Mouse (Mus musculus) olfactory bulb, adult 2 months (tissue): ENCODE measurements around the gene Ap2m1. TPM values are rescaled to one million over a fixed set of nuclear protein-coding genes. Genes with fewer than 3 reads are reported as not detected.
A peak's percentile ranks its signal among the peaks of the same experiment; 100 is the strongest.
"Not testable (repeated sequence)": the region's sequence is repeated elsewhere in the genome, so short reads cannot be mapped to it uniquely, and the experiment has no call there.

ENCODE experiments used
- H3K27ac ChIP-seq: fragments of 200-500 bp; 2 replicates; pipeline ENCODE4 v1.5.1; 2012; ENCODE audit warnings: low read depth, low read length; ENCODE audit not compliant: insufficient read depth
- H3K4me1 ChIP-seq: fragments of 200-500 bp; 2 replicates; pipeline ENCODE4 v1.6.1; 2012; ENCODE audit warnings: low read length; ENCODE audit not compliant: control insufficient read depth, insufficient read depth
- H3K4me3 ChIP-seq: fragments of 200-500 bp; 2 replicates; pipeline ENCODE4 v1.5.1; 2012; ENCODE audit warnings: mild to moderate bottlenecking, low read depth, low read length, moderate library complexity; ENCODE audit not compliant: insufficient read depth
- CTCF ChIP-seq: fragments of 200-500 bp; IDR thresholded peaks from 2 replicates; pipeline ENCODE4 v1.5.1; 2012; ENCODE audit warnings: low read depth, mild to moderate bottlenecking, low read length, moderate library complexity; ENCODE audit not compliant: insufficient read depth
- POLR2A ChIP-seq: fragments of 200-500 bp; IDR thresholded peaks from 2 replicates; pipeline ENCODE4 v1.6.1; 2012; ENCODE audit warnings: mild to moderate bottlenecking, low read depth, low read length, moderate library complexity; ENCODE audit not compliant: insufficient read depth
- WGBS: fragments of 180-500 bp; shearing (Covaris S2); methylation state at CpG from one replicate; pipeline ENCODE4 v1.1.7; 2018; 5-methylcytosine and 5-hydroxymethylcytosine counted together
- polyA plus RNA-seq: library from polyadenylated mRNA; stranded (reverse); fragments of >200 nt; gene quantifications from 2 replicates; pipeline ENCODE4 v1.2.4, GENCODE M21; 2012; ENCODE audit warnings: low replicate concordance; ENCODE audit not compliant: missing spikeins, insufficient read depth, insufficient read length

The Ap2m1 gene
- 512 and 992 TPM in 2 replicates for polyA plus RNA-seq

- TF ChIP-seq CTCF (no peak), POLR2A (peak; percentile 78)
These were observed at the start of gene Ap2m1 for GRCm38 (mm10) chr16:20535296-20536080. Gene Ap2m1, plus strand, starts transcription at chr16:20535478.

DNA sequence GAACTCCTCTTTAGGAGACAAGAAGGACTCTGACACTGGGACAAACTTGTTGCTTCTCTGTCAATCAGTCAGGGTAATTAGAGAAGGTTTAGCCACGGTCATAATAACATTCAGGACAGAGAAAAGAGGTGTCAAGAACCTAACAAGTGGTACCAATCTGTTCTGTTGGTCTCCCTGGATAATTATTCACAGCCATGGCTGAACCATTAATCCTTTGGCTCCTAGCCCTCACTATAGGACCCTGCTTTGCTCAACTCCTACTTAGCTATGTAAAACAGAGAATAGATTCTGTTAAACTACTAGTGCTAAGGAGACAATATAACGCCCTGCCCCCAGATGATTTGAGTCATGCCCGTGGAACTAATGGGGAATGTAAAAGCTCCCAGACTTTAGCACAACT, 49.2 kb upstream of the Ap2m1 start:
- TF ChIP-seq POLR2A, result no peak
- TF ChIP-seq CTCF, result no peak
- no peak overlapping the region for H3K4me3 ChIP-seq

More at GRCm38 (mm10) chr16:20535296-20536080, at the start of gene Ap2m1:
- H3K4me1 ChIP-seq, result peaks cover 14% of the 10 kb centered on the region
- peak within 1 kb of the TSS; percentile 66 for H3K4me3 ChIP-seq
- H3K27ac ChIP-seq, result peak within 1 kb of the TSS; percentile 76
- WGBS, result under 1% methylated on average over 52 of the region's 52 CpGs

DNA sequence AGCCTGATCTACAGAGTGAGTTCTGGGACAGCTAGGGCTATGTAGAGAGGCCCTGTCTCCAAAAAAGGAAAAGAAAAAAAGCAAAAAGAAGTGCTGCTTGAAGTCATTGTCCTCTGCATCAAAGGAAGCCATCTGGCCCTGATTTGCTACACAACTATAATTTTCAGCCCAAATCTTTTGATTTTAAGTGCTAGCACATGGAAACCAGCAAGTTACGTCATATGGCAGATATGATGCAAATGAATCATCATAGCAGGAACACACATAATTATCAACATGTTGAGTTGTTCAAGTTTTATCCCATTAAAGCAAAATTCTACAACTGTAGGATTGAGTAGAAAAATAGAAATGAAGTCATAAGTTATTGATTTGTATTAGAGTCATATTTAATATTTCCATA, 47.1 kb upstream of the Ap2m1 start:
- Histone ChIP-seq H3K4me3 (no peak overlapping the region), H3K27ac (no peak overlapping the region), H3K4me1 (no peaks in the 10 kb centered on the region)
- 95% methylated on average over 1 of the region's 1 CpGs for WGBS
- TF ChIP-seq POLR2A (no peak), CTCF (no peak)

More for the DNA sequence above, 49.2 kb upstream of the Ap2m1 start:
- Histone ChIP-seq H3K27ac (no peak overlapping the region), H3K4me1 (no peaks in the 10 kb centered on the region)
- WGBS, result 32% methylated on average over 3 of the region's 3 CpGs

DNA sequence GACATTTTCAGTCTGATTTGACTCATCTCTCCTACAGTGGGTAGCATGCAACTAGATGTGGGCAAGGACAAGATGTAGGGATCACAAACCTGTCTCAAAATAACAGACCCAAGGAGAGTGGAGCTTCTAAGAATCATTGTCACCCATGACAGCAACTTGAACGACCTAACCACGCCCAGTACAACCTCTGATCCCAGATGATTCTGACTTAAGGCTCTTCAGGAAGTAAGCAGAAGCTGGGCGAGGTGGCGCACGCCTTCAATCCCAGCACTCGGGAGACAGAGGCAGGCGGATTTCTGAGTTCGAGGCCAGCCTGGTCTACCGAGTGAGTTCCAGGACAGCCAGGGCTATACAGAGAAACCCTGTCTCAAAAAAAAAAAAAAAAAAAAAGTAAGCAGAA, 46.5 kb upstream of the Ap2m1 start:
- not testable (repeated sequence) for H3K27ac ChIP-seq, H3K4me1 ChIP-seq, H3K4me3 ChIP-seq
- 86% methylated on average over 9 of the region's 9 CpGs for WGBS

- Histone ChIP-seq H3K4me1 (no peaks in the 10 kb centered on the region), H3K27ac (no peak overlapping the region), H3K4me3 (no peak overlapping the region)
- TF ChIP-seq CTCF, result no peak
- TF ChIP-seq POLR2A, result no peak
- 62% methylated on average over 2 of the region's 2 CpGs for WGBS
These were observed 46.0 kb upstream of the Ap2m1 start for GRCm38 (mm10) chr16:20489233-20489632.

DNA sequence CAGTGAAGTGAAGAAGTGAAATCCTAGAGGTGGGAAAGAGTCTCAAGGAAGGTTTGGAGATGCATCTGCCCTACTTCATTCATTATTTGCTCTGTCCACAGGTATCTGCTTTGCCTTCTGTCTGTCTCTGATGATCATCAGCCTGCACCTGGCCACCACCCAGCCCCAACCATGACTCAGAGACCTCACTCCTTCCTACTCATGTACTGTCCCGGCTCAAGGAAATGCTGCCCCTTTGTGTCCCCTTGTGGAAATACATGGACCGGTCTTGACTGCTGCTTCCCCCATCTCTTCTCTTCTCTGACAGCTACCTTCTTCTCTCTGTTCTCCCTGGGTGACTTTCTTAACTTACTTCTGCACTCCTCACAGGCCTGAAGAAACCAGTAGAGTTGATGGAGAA, 44.7 kb upstream of the Ap2m1 start:
- no peak overlapping the region for H3K27ac ChIP-seq
- WGBS, result 54% methylated on average over 2 of the region's 2 CpGs
- TF ChIP-seq CTCF, result no peak
- no peak for TF ChIP-seq POLR2A
- no peaks in the 10 kb centered on the region for H3K4me1 ChIP-seq
- no peak overlapping the region for H3K4me3 ChIP-seq

- no peak overlapping the region for H3K27ac ChIP-seq
- H3K4me3 ChIP-seq, result no peak overlapping the region
- WGBS, result 76% methylated on average over 2 of the region's 2 CpGs
- no peaks in the 10 kb centered on the region for H3K4me1 ChIP-seq
- TF ChIP-seq POLR2A, result no peak
- no peak for TF ChIP-seq CTCF
These were observed 44.0 kb upstream of the Ap2m1 start for GRCm38 (mm10) chr16:20491301-20491700.

- H3K4me1 ChIP-seq, result peaks cover 2% of the 10 kb centered on the region; the same call in 1 of the 2 replicates
- H3K4me3 ChIP-seq, result no peak overlapping the region
- H3K27ac ChIP-seq, result no peak overlapping the region
- TF ChIP-seq POLR2A (no peak), CTCF (no peak)
- WGBS, result 76% methylated on average over 2 of the region's 2 CpGs
These were observed 41.8 kb upstream of the Ap2m1 start for GRCm38 (mm10) chr16:20493452-20493851.

GRCm38 (mm10) chr16:20496671-20497600, 38.3 kb upstream of the Ap2m1 start:
- WGBS, result 15% methylated on average over 25 of the region's 25 CpGs
- TF ChIP-seq POLR2A (no peak), CTCF (no peak)
- no peak overlapping the region for H3K27ac ChIP-seq
- no peak overlapping the region for H3K4me3 ChIP-seq
- H3K4me1 ChIP-seq, result peaks cover 4% of the 10 kb centered on the region; the same call in 1 of the 2 replicates
